Mouse (Mus musculus) hindbrain, embryonic 15.5 days (tissue): ENCODE measurements around the gene Thap12. TPM values are rescaled to one million over a fixed set of nuclear protein-coding genes. Genes with fewer than 3 reads are reported as not detected.

ENCODE experiments used
- ATAC-seq: fragments of 200-750 bp; cut with Nextera tagmentation; 2 replicates; pipeline ENCODE4 v1.8.0; 2017; ENCODE audit warnings: low read depth, moderate number of reproducible peaks, moderate TSS enrichment; ENCODE audit not compliant: low FRiP score
- H3K27ac ChIP-seq: fragments of 300-500 bp; sonication (generic); replicated peaks from 2 replicates; pipeline ENCODE4 v1.5.1; 2015; ENCODE audit warnings: mild to moderate bottlenecking, inconsistent platforms
- H3K27me3 ChIP-seq: fragments of 300-500 bp; sonication (generic); 2 replicates; pipeline ENCODE4 v1.6.1; 2015; ENCODE audit warnings: control low read depth, inconsistent platforms
- H3K36me3 ChIP-seq: fragments of 300-500 bp; sonication (generic); 2 replicates; pipeline ENCODE4 v1.6.1; 2015; ENCODE audit warnings: control low read depth, inconsistent platforms
- H3K4me1 ChIP-seq: fragments of 300-500 bp; sonication (generic); replicated peaks from 2 replicates; pipeline ENCODE4 v1.6.1; 2015; ENCODE audit warnings: control low read depth, inconsistent platforms
- H3K4me2 ChIP-seq: fragments of 300-500 bp; sonication (generic); 2 replicates; pipeline ENCODE4 v1.6.1; 2015; ENCODE audit warnings: moderate library complexity, mild to moderate bottlenecking, inconsistent platforms
- H3K4me3 ChIP-seq: fragments of 300-500 bp; sonication (generic); 2 replicates; pipeline ENCODE4 v1.5.1; 2015; ENCODE audit warnings: mild to moderate bottlenecking, inconsistent platforms
- H3K9ac ChIP-seq: fragments of 300-500 bp; sonication (generic); 2 replicates; pipeline ENCODE4 v1.6.1; 2015; ENCODE audit warnings: inconsistent platforms
- H3K9me3 ChIP-seq: fragments of 300-500 bp; sonication (generic); 2 replicates; pipeline ENCODE4 v1.6.1; 2016; ENCODE audit warnings: control low read depth, inconsistent platforms
- WGBS: fragments of 180-500 bp; shearing (Covaris S2); methylation state at CpG from one replicate; pipeline ENCODE4 v1.1.7; 2015; 5-methylcytosine and 5-hydroxymethylcytosine counted together
- polyA plus RNA-seq: library from polyadenylated mRNA; unstranded; fragments of >200 nt; fragmentation: Nextera tagmentation; extraction: Ambion mirVana; gene quantifications from 2 replicates; pipeline ENCODE4 v1.2.1, GENCODE M21; 2015

The Thap12 gene
- polyA plus RNA-seq, 1 experiment from 2014 or later: 45.9 TPM

DNA sequence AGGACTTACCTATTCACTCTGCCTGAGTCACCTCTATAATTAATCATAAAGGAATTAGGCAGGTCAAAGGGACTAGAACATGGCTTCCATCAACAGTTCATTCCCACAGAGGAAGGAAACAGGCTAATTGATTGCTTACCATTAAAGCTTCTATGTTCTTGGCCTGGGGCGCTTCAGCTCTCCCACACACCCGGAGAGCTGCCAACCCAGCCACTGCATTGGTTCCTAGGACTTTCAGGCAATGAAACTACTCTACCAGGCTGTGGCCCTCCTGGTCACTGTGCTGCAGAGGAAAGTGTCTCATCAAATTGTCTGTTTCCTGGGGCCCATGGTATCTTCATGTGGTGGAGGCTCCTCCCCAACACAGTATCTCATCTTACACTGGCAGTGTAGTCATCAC is 25.4 kb upstream of the Thap12 start:
- H3K27me3 ChIP-seq: no peaks in the 10 kb centered on the region
- no peaks in the 10 kb centered on the region for H3K9me3 ChIP-seq
- H3K9ac ChIP-seq: no peak overlapping the region
- 0 out of 2 replicates have a peak, but pooled peaks cover 8% of the 10 kb centered on the region for H3K4me1 ChIP-seq
- H3K4me2 ChIP-seq: no peak overlapping the region
- ATAC-seq: no peak
- no peaks in the 10 kb centered on the region for H3K36me3 ChIP-seq
- no peak overlapping the region for H3K4me3 ChIP-seq
- H3K27ac ChIP-seq: no peak overlapping the region
- 95% methylated on average over 2 of the region's 2 CpGs for WGBS

GRCm38 (mm10) chr7:98678441-98678840 is 24.5 kb upstream of the Thap12 start:
- H3K9me3 ChIP-seq: no peaks in the 10 kb centered on the region
- H3K9ac ChIP-seq: no peak overlapping the region
- H3K4me3 ChIP-seq: no peak overlapping the region
- 64% methylated on average over 7 of the region's 7 CpGs for WGBS
- no peaks in the 10 kb centered on the region for H3K27me3 ChIP-seq
- H3K36me3 ChIP-seq: no peaks in the 10 kb centered on the region
- ATAC-seq: no peak
- 0 out of 2 replicates have a peak overlapping the region, but pooled peaks have one; percentile 7 for H3K4me2 ChIP-seq
- H3K27ac ChIP-seq: no peak overlapping the region
- H3K4me1 ChIP-seq: 0 out of 2 replicates have a peak, but pooled peaks cover 8% of the 10 kb centered on the region

DNA sequence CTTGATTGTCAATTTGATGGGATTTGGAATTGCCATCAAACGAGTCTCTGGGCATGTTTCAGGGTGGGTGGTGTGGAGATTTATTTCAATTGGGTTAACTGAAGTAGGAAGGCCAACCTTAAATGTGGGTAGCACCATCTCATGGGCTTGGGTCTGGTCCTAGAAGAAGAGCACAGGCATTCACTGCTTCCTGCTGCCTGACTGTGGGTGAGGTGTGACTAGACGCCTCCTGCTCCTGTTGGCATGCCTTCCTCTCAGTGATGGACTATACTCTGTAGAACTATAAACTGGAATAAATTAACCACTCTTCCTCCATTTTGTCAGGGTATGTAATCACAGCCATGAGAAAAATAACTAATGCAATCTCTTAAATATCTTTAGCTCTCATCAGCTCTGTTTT is 22.2 kb upstream of the Thap12 start:
- 68% methylated on average over 2 of the region's 2 CpGs for WGBS
- H3K27me3 ChIP-seq: no peaks in the 10 kb centered on the region
- no peak for ATAC-seq
- H3K4me1 ChIP-seq: 0 out of 2 replicates have a peak, but pooled peaks cover 8% of the 10 kb centered on the region
- H3K4me3 ChIP-seq: no peak overlapping the region
- H3K4me2 ChIP-seq: no peak overlapping the region
- H3K36me3 ChIP-seq: no peaks in the 10 kb centered on the region
- H3K27ac ChIP-seq: no peak overlapping the region
- no peaks in the 10 kb centered on the region for H3K9me3 ChIP-seq
- no peak overlapping the region for H3K9ac ChIP-seq

- H3K9me3 ChIP-seq: no peaks in the 10 kb centered on the region
- 0 out of 2 replicates have a peak, but pooled peaks cover 8% of the 10 kb centered on the region for H3K4me1 ChIP-seq
- no peaks in the 10 kb centered on the region for H3K27me3 ChIP-seq
- H3K4me3 ChIP-seq: no peak overlapping the region
- no peak overlapping the region for H3K27ac ChIP-seq
- ATAC-seq: no peak
- no peak overlapping the region for H3K4me2 ChIP-seq
- no peaks in the 10 kb centered on the region for H3K36me3 ChIP-seq
- H3K9ac ChIP-seq: no peak overlapping the region
- 87% methylated on average over 10 of the region's 10 CpGs for WGBS
Measured at GRCm38 (mm10) chr7:98682821-98683220, 20.1 kb upstream of the Thap12 start.

DNA sequence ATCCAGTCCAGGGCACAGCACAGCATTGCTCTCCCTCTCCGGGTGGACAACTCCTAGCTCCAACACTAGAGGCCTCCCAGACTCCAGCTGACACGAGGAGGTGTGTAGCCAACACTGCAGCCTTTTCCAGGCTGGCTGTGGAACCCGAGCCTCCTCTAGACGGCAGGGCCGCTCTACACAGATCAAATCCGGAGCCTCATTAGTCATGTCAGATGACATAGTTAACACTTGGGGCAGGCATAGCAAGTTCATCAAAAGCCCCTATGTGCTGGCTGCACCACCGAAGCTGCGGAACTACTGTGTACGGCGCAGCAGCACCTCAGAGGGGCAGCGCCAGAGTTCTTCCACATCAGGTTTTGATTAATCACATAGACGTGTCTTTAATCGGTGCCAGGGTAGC is 17.0 kb upstream of the Thap12 start:
- no peaks in the 10 kb centered on the region for H3K27me3 ChIP-seq
- no peak overlapping the region for H3K9ac ChIP-seq
- ATAC-seq: peak; percentile 79; the same call in 1 of the 2 replicates
- H3K36me3 ChIP-seq: no peaks in the 10 kb centered on the region
- H3K27ac ChIP-seq: no peak overlapping the region
- H3K4me2 ChIP-seq: no peak overlapping the region; the same call in 1 of the 2 replicates
- no peaks in the 10 kb centered on the region for H3K9me3 ChIP-seq
- H3K4me1 ChIP-seq: no peaks in the 10 kb centered on the region
- H3K4me3 ChIP-seq: no peak overlapping the region
- 39% methylated on average over 13 of the region's 13 CpGs for WGBS

DNA sequence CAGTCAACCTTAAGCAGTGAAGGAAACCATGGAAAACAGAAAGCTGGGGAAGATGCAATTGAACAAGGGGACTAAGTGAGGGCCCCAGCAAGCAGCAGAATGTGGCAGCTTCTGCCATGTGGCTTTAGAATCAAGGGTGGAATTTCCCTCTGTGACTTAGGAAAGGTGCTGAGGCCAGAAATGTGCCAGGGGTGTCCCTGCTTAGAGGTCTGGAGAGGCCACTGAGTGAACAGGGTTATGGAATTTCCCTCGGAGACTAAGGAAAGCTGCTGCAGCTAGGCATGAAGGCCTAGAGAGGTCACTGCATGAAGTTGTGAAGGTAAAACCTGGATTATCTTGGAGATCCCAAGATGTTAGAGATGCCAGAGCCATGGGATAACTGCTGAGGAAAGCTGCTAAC is 12.8 kb upstream of the Thap12 start:
- no peak for ATAC-seq
- no peak overlapping the region for H3K9ac ChIP-seq
- H3K9me3 ChIP-seq: no peaks in the 10 kb centered on the region
- no peak overlapping the region for H3K4me3 ChIP-seq
- H3K27ac ChIP-seq: no peak overlapping the region
- no peaks in the 10 kb centered on the region for H3K4me1 ChIP-seq
- H3K27me3 ChIP-seq: no peaks in the 10 kb centered on the region
- no peak overlapping the region for H3K4me2 ChIP-seq
- WGBS: 82% methylated on average over 1 of the region's 1 CpGs
- no peaks in the 10 kb centered on the region for H3K36me3 ChIP-seq

DNA sequence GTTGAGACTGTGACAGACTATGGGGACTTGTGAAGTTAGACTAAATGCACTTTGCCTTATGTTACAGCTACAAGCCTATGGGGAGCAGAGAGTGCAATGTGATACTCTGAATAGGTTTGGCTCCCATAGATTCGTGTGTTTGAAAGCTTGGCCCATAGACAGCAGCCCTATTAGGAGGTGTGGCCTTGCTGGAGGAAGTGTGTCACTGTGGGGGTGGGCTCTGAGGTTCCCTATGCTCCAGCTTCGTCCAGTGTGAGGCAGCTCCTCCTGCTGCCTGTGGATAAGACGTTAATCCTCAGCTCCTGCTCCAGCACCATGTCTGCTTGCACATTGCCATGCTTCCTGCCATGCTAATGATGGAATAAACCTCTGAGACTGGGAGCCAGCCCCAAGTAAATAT is 12.1 kb upstream of the Thap12 start:
- no peak overlapping the region for H3K9ac ChIP-seq
- no peak for ATAC-seq
- H3K27ac ChIP-seq: no peak overlapping the region
- no peaks in the 10 kb centered on the region for H3K36me3 ChIP-seq
- H3K4me2 ChIP-seq: no peak overlapping the region
- H3K9me3 ChIP-seq: no peaks in the 10 kb centered on the region
- no peaks in the 10 kb centered on the region for H3K4me1 ChIP-seq
- no peak overlapping the region for H3K4me3 ChIP-seq
- H3K27me3 ChIP-seq: no peaks in the 10 kb centered on the region
- 22% methylated on average over 3 of the region's 3 CpGs for WGBS

DNA sequence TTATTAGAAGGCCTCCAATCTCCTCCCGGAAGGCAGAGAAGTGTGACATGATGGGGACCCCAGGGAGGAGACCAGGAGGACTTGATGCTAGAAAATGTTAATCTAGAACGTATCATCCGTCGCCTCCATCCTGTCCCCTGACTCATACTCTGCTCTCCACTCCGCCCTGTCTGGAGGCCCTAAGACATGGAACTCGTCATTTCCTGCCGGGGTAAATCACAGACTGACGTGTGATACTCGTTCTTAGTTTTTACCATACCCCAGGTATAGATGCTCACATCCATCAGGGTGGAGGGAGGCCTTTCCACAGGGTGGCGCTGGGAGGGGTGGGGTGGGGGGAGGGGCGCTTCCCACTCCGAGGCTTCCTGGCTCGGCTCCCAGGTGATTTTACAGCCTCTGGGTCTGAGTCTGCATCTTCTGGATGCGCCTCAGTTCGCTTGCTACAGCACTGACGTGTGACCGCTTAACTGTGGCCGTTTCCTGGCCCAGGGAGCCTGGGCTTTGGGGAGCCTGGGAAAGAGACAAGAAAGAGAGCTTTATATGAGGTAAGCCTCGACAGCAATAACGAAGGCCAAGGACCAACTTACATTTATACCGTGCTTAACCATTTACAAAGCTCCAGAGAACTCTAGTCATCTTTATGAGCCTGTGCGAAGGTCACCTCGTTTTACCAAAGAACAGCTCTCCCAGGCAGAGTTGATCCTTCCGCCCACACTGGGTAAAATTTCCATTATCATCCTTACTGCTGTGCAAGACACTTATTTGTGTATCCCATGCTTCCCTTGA is 9.9 kb upstream of the Thap12 start:
- 47% methylated on average over 24 of the region's 24 CpGs for WGBS
- ATAC-seq: no peak
- Histone ChIP-seq H3K27ac (no peak overlapping the region), H3K9ac (no peak overlapping the region), H3K9me3 (no peaks in the 10 kb centered on the region), H3K4me1 (no peaks in the 10 kb centered on the region), H3K27me3 (no peaks in the 10 kb centered on the region), H3K36me3 (no peaks in the 10 kb centered on the region), H3K4me2 (no peak overlapping the region), H3K4me3 (no peak overlapping the region)

DNA sequence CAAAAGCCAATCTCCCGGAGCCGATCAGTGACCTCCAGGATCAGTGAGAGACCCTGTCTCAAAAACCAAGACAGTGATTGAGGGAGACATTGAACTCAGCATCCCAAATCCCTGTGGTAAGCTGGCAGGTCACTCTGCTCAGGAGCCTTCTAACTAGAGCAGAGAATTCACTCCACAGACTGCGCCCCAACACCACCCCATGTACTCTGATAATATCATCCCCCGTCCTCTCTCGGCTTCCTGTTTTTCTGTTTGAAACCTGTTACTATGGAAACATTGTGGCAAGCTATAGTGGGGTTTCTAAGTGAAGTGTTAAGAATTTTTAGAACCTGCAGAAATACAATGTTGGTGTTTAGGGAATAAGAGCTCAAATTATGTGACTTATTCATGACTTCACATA is 8.9 kb upstream of the Thap12 start:
- ATAC-seq: no peak
- WGBS: 79% methylated on average over 5 of the region's 5 CpGs
- Histone ChIP-seq H3K27me3 (no peaks in the 10 kb centered on the region), H3K9me3 (no peaks in the 10 kb centered on the region), H3K4me1 (no peaks in the 10 kb centered on the region), H3K4me2 (no peak overlapping the region), H3K4me3 (no peak overlapping the region), H3K27ac (no peak overlapping the region), H3K36me3 (no peaks in the 10 kb centered on the region), H3K9ac (no peak overlapping the region)

DNA sequence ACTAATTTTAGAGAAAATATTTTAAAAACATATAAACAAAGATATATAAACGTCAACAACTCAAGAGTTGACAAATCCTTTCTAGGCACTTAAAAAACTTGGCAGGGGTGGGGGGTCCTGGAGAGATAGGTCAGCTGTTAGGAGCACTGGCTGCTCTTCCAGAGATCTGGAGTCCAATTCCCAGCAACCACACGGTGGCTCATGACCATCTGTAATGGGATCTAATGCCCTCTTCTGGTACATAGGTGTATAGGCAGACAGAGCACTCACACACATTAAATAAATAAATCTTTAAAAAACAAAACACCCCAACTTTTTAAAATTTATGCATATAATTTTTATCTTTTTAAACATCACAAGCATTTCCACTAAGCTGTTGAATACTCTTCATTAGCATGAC is 5.4 kb upstream of the Thap12 start:
- Histone ChIP-seq H3K9me3 (no peaks in the 10 kb centered on the region), H3K9ac (no peak overlapping the region), H3K4me3 (no peak overlapping the region), H3K4me1 (peaks cover 9% of the 10 kb centered on the region), H3K36me3 (no peaks in the 10 kb centered on the region), H3K27me3 (no peaks in the 10 kb centered on the region), H3K4me2 (no peak overlapping the region), H3K27ac (no peak overlapping the region)
- no peak for ATAC-seq
- 7% methylated on average over 2 of the region's 2 CpGs for WGBS

DNA sequence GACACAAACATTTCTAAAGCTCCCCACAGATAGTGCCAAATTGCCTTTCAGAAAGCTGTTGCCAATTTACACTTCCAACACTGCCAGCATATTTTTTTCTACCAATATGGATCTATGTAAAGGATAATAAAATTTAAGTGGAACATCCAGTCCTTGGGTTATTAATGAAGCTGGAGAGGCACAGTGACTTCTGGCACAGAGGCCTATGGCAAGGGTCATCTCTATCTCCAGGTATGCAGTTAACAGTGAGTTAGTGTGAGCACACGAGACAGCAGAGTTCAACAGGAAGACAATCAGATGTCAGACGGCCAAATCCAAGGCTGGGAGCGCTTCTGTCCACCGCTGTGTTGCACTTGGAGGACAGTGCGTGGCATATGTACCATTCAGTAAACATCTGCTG is 4.9 kb upstream of the Thap12 start:
- H3K9me3 ChIP-seq: no peaks in the 10 kb centered on the region
- peaks cover 9% of the 10 kb centered on the region for H3K4me1 ChIP-seq
- no peaks in the 10 kb centered on the region for H3K27me3 ChIP-seq
- H3K9ac ChIP-seq: no peak overlapping the region
- H3K4me3 ChIP-seq: no peak overlapping the region
- H3K36me3 ChIP-seq: no peaks in the 10 kb centered on the region
- WGBS: 68% methylated on average over 5 of the region's 5 CpGs
- no peak for ATAC-seq
- H3K27ac ChIP-seq: no peak overlapping the region
- H3K4me2 ChIP-seq: no peak overlapping the region

DNA sequence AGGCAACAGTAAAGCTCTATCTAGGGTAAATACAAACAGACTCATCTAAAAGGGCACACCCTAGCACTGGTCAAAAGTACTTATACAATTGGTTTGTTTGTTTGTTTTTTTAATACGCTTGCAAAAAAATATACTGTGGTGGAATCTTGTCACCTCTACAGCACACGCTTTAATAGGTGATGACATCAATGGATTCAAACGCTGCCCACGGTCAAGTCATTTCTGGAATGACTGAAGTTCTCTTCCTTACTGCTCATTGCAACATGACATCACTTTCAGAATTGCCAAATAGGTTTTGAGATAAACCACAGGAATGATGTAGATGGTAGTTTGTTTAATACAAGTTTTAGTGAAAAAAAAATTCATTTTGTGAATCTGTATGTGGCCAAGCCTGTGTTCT is 4.3 kb upstream of the Thap12 start:
- peaks cover 9% of the 10 kb centered on the region for H3K4me1 ChIP-seq
- WGBS: 95% methylated on average over 4 of the region's 4 CpGs

DNA sequence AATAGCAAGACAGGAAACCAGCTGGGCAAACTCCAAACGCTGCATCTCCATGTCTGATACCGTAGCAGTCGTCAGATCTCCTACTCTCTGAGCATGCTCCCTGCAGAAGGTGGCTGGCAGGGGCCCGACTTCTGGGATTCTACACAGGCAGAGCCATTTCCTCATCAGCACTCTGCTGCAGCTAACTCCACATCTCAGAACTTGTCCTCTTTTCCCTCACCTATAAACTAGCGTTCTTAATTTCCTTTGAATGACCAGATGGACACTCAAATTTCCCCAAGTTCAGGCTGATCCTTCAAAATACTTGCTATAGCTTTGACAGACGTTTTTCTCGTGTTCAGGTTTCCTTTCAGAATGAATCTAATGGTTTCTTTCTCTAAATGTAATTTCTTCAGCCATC is 1.1 kb upstream of the Thap12 start:
- no peaks in the 10 kb centered on the region for H3K36me3 ChIP-seq
- peaks cover 29% of the 10 kb centered on the region for H3K4me1 ChIP-seq

More for the DNA sequence above, 4.3 kb upstream of the Thap12 start:
- Histone ChIP-seq H3K36me3 (no peaks in the 10 kb centered on the region), H3K9me3 (no peaks in the 10 kb centered on the region), H3K27me3 (no peaks in the 10 kb centered on the region), H3K9ac (no peak overlapping the region), H3K4me2 (no peak overlapping the region), H3K27ac (no peak overlapping the region), H3K4me3 (no peak overlapping the region)
- ATAC-seq: no peak

More for the DNA sequence above, 1.1 kb upstream of the Thap12 start:
- WGBS: 59% methylated on average over 7 of the region's 7 CpGs
- Histone ChIP-seq H3K27ac (no peak overlapping the region), H3K9me3 (no peaks in the 10 kb centered on the region), H3K9ac (peak overlapping the region; percentile 63), H3K4me3 (peak overlapping the region; percentile 76), H3K4me2 (peak overlapping the region; percentile 71), H3K27me3 (no peaks in the 10 kb centered on the region)
- no peak for ATAC-seq
